Mouse (Mus musculus): ENCODE measurements at regions not wholly inside any gene's neighbourhood (a gene's known extent, or its start where the extent isn't known, plus 50 kb on each side); places are given as distances from the start of the nearest gene placed in this dataset.

- peak; percentile 20 to 35 for DNase-seq (ENCODE audit: low spot score in 2 of 2)
Measured at GRCm38 (mm10) chr15:65733326-65733725, 718.6 kb upstream of the Gm21961 start.

GRCm38 (mm10) chr15:65731308-65731707 lies 716.6 kb upstream of the Gm21961 start:
- DNase-seq (ENCODE audit: low spot score in 2 of 2) = peak in 1 of 2 experiments; percentile 5

GRCm38 (mm10) chr15:65727061-65727460 lies 712.4 kb upstream of the Gm21961 start:
- no peak for DNase-seq (ENCODE audit: low spot score in 2 of 2)

GRCm38 (mm10) chr15:65726271-65726670 lies 711.6 kb upstream of the Gm21961 start:
- DNase-seq (ENCODE audit: low spot score in 2 of 2) = no peak

- DNase-seq (ENCODE audit: low spot score in 2 of 2) = peak; percentile 19 to 52
Measured at GRCm38 (mm10) chr15:65703559-65703958, 688.9 kb upstream of the Gm21961 start.

GRCm38 (mm10) chr15:65701510-65701909 lies 686.8 kb upstream of the Gm21961 start:
- DNase-seq (ENCODE audit: low spot score in 2 of 2) = peak in 1 of 2 experiments; percentile 34

- DNase-seq (ENCODE audit: low spot score in 2 of 2) = no peak
Measured at GRCm38 (mm10) chr15:65698596-65698995, 683.9 kb upstream of the Gm21961 start.
